Mouse (Mus musculus) ES-E14 (cell line): ENCODE measurements around the gene Zfp217.

Experiments
- HCFC1 ChIP-seq: IDR thresholded peaks from 2 replicates; pipeline ENCODE4 v1.6.1; 2012; ENCODE audit warnings: low read length, inconsistent platforms, borderline replicate concordance; ENCODE audit not compliant: insufficient read depth
- MAFK ChIP-seq: IDR thresholded peaks from 2 replicates; pipeline ENCODE4 v1.6.1; 2014; ENCODE audit warnings: mild to moderate bottlenecking, low read depth, low read length, inconsistent platforms; ENCODE audit not compliant: insufficient read depth

GRCm38 (mm10) chr2:170183851-170184174, 35.9 kb upstream of the Zfp217 start:
- TF ChIP-seq MAFK (no peak), HCFC1 (no peak)
